Mouse (Mus musculus) brain, embryonic 14.5 days (tissue): ENCODE results near the gene Hdac4.

ENCODE experiments used
- CTCF ChIP-seq: fragments of 200-500 bp; IDR thresholded peaks from 2 replicates; pipeline ENCODE4 v1.5.1; 2012; ENCODE audit warnings: inconsistent platforms, mild to moderate bottlenecking, moderate library complexity, borderline replicate concordance; ENCODE audit not compliant: insufficient read depth, insufficient read length; ENCODE audit errors: extremely low read depth
- POLR2A ChIP-seq: fragments of 200-500 bp; IDR thresholded peaks from 2 replicates; pipeline ENCODE4 v1.6.1; 2012; ENCODE audit warnings: mild to moderate bottlenecking, inconsistent platforms, borderline replicate concordance; ENCODE audit not compliant: poor library complexity, insufficient read depth, insufficient read length, severe bottlenecking; ENCODE audit errors: extremely low read depth

DNA sequence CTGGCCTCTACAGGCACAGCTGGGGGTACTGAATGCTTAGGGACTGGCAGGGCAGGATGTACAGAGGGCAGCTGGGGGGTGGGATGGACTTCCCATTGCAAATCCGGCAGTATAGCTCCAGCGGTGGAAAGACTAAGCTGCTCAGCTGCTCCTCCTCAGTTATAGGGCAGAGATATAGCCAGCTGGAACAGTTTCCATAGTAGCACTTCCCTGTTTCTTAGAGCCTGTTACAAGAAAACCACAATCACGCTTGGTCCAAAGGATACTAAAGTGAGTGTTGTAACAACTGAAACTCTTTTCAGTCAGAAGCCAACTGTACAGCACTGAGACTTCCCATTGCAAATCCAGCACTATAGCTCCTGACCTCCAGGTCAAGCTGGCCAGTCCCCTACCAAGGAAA, 161.3 kb downstream of the Hdac4 start:
- no peak for TF ChIP-seq POLR2A
- TF ChIP-seq CTCF: no peak
